In genomic region chr15:21008969-21009368, GRCm38 (mm10) we compare ENCODE assay signal across 12 mouse cellular contexts.
DNase-seq lines count a peak whose midpoint lies in the region; ATAC-seq lines count a peak whose summit lies in the region.
"Had no signal": no experiment of that assay in that cellular context is flagged by ENCODE, and none has a peak within 500 bp of the region (broad histone marks: within the 10 kb centered on the region; RNA-seq: fewer than 3 reads in every experiment).

No protein-coding gene starts in this region.

- intact Hi-C loops in left cerebral cortex, postnatal 4 days (cut with DNase I): no loop called here
- intact Hi-C loops in left cerebral cortex, postnatal 10 days (cut with DNase I): no loop called here
- intact Hi-C loops in heart, postnatal 10 days (cut with DNase I): no loop called here

- H3K4me1 ChIP-seq in midbrain, embryonic 13.5 days (replicated peaks): peaks cover 15% of the 10 kb centered on the region
- H3K4me1 ChIP-seq: heart, embryonic 15.5 days had no signal

- H3K9ac ChIP-seq in midbrain, embryonic 13.5 days (replicated peaks): no peak overlapping the region
- H3K9ac ChIP-seq: heart, embryonic 15.5 days; neural tube, embryonic 13.5 days had no signal

- H3K27me3 ChIP-seq in midbrain, embryonic 13.5 days: no peaks in the 10 kb centered on the region
- H3K27me3 ChIP-seq: heart, embryonic 15.5 days; neural tube, embryonic 13.5 days had no signal

- peak overlapping the region; percentile 47 for H3K27ac ChIP-seq in midbrain, embryonic 13.5 days
- H3K27ac ChIP-seq: heart, embryonic 15.5 days; neural tube, embryonic 13.5 days had no signal

- H3K4me2 ChIP-seq in midbrain, embryonic 13.5 days (replicated peaks): no peak overlapping the region
- H3K4me2 ChIP-seq: heart, embryonic 15.5 days; neural tube, embryonic 13.5 days had no signal

- H3K9me3 ChIP-seq in midbrain, embryonic 13.5 days: no peaks in the 10 kb centered on the region
- H3K9me3 ChIP-seq: heart, embryonic 15.5 days; neural tube, embryonic 13.5 days had no signal

- no peak overlapping the region for H3K4me3 ChIP-seq in midbrain, embryonic 13.5 days (replicated peaks)
- H3K4me3 ChIP-seq: heart, embryonic 15.5 days; neural tube, embryonic 13.5 days had no signal

- ATAC-seq in midbrain, embryonic 13.5 days: peak; percentile 69
- ATAC-seq in CD4-positive, CD25-positive, alpha-beta regulatory T cell, adult 4 months: no peak

- WGBS in midbrain, embryonic 13.5 days: 28% methylated on average over 3 of the region's 3 CpGs

- H3K36me3 ChIP-seq in midbrain, embryonic 13.5 days: no peaks in the 10 kb centered on the region
- H3K36me3 ChIP-seq: heart, embryonic 15.5 days; neural tube, embryonic 13.5 days had no signal

- peak; percentile 4 to 10 for DNase-seq in cerebellum, postnatal 14 days
- no peak for DNase-seq in cerebellum, adult 9-10 months
- DNase-seq in left cerebral cortex, postnatal 4 days: peak; percentile 36
- DNase-seq in left cerebral cortex, postnatal 10 days (ENCODE audit: extremely low spot score in 1 of 2, low spot score in 2 of 2): no peak
- peak; percentile 46 to 65 for DNase-seq in heart, postnatal 10 days
- DNase-seq in natural killer cell, adult 2 months (ENCODE audit: low spot score in 2 of 2): no peak
- DNase-seq: layer of hippocampus, postnatal 36 days; lung, postnatal 14 days had no signal

Comparison
In these comparisons a context has a peak if more than half of its experiments do, and no peak if none do; other contexts are left out.
1. DNase-seq: peak in cerebellum, postnatal 14 days (2 of 2), left cerebral cortex, postnatal 4 days (single experiment) and heart, postnatal 10 days (2 of 2); none in cerebellum, adult 9-10 months (single experiment), left cerebral cortex, postnatal 10 days (0 of 2) and natural killer cell, adult 2 months (0 of 2).